Mouse (Mus musculus) neutrophil, adult 83 days (primary cell): ENCODE data around the gene Slc17a4. TPM values are rescaled to one million over a fixed set of nuclear protein-coding genes. Genes with fewer than 3 reads are reported as not detected.

Experiments used
- total RNA-seq, 2 experiments: library from RNA; stranded (reverse); gene quantifications; one replicate each; pipeline ENCODE4 v1.2.4; 2023

Slc17a4 gene
- total RNA-seq: not detected

DNA sequence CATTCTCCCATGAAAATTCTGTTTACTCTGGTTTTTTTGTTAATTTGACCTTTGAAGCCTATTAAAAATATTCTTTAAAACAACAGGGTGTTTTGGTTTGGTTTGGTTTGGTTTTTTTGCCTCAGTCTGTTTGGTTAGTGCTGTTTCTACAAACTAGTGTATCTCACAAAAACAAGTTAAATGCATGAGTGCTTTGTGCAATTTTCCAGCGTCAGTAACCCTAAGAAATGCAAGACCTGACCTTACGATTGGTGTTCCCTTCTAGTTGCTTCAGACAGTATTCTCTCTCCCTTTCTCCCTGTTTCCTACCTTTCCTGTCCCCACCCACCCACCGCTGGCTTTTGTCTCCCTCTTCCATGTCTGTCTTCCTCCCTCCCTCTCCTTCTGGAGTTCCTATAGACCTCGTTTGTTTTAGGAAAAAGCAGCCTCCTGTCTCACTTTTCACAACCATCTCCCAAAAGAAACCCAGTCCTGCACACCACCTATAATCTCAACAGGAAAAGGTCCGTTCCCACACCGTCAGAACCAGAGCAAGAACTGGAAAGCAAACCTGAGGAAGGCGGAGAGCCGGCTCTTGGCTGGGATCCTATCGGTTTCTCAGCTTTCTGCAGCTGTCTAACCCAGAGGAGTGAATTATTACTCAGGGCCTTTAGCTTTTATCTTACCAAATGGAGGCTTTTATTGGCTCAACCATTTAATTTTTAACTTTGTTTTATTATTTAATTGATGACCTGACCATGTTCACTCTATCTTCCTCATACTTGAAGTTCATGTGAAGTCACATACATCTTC lies at the start of gene Slc17a4:
Gene Slc17a4, minus strand, starts transcription at position 634 of the 792 bp plus-strand sequence.

DNA sequence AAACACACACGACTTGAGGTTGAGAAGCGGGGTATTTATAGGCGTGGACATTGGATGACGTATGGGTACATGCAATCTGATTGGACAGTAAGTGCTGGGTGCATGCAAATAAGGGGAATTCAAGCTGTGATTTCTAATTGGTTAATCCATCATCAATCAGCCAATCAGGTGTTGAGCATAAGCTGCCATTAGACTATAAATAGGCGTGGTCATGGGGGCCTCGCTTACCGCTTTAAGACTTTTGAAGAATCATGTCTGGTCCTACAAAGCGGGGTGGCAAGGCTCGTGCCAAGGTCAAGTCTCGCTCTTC lies 19.4 kb upstream of the Slc17a4 start, which contains the start of gene Hist1h2aa:
Gene Hist1h2aa, plus strand, starts transcription at position 252 of the 310 bp plus-strand sequence.

DNA sequence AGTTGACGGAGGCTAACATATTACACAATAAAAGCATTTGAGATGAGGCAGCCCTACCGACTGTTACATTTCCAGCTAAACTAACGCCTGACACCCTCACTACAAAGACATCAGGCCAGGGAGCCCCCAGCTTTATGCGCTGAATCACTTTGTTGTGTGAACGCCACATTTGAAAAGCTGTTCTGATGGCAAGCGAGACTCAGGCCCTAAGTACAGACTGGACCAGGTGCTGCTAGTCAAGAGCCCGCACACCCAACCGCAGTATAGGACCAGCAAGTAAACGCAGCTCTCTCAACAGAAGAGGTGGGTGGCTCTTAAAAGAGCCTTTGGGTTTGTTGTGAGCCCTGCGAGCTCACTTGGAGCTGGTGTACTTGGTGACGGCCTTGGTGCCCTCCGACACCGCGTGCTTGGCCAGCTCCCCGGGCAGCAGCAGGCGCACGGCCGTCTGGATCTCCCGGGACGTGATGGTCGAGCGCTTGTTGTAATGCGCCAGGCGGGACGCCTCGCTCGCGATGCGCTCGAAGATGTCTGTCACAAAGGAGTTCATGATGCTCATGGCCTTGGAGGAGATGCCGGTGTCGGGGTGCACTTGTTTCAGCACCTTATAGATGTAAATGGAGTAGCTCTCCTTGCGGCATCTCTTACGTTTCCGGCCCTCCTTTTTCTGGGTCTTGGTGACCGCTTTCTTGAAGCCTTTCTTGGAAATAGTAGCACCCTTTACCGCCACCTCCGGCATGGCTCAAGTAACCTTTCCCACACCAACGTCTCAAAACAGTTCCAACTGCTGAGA lies 18.8 kb upstream of the Slc17a4 start, which contains the start of gene Hist1h2ba:
Gene Hist1h2ba, minus strand, starts transcription at position 736 of the 790 bp plus-strand sequence.

DNA sequence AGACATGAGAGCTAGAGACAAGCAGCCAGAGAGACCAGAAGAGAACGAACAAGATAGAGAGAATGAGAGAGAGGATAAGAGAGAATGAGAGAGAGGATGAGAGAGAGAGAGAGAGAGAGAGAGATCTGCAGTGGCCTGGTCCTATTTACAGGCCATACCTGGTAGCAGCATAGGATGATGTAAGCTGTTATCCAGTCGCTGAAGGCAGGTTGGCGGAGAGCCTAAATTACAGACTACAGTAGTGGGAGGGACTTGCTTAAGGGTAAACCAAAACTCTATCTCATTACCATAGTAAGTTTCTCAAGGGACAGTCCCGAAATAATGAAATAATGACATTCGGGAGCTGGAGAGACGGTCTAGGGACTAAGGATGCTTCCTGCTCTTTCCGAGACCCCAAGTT lies 47.4 kb downstream of the Slc17a4 start, which contains the start of gene Slc17a1:
Gene Slc17a1, plus strand, starts transcription at position 346 of the 400 bp plus-strand sequence.

Other genes with a start within 250 kb of the Slc17a4 start
- 10 to 100 TPM; 59.5 to 67.1 TPM for gene Hist1h2ac, start 231.1 kb downstream of the Slc17a4 start, total RNA-seq
- gene Hist1h2bc, start 230.8 kb downstream of the Slc17a4 start, total RNA-seq: 100 to 1,000 TPM; 108 to 117 TPM
- gene Hist1h1t, start 219.2 kb downstream of the Slc17a4 start, total RNA-seq: 1 to 10 TPM; 2.5 to 2.9 TPM
- 100 to 1,000 TPM; 435 to 497 TPM for gene Hist1h4c, start 216.6 kb downstream of the Slc17a4 start, total RNA-seq
- gene Hfe, start 204.2 kb downstream of the Slc17a4 start, total RNA-seq: 1 to 10 TPM; 7.5 to 7.9 TPM
- 1,000 to 10,000 TPM; 1,583 to 1,684 TPM for gene Hist1h1c, start 176.2 kb downstream of the Slc17a4 start, total RNA-seq
- gene Hist1h3c, start 169.4 kb downstream of the Slc17a4 start, total RNA-seq: 100 to 1,000 TPM; 649 to 655 TPM
- 1,000 to 10,000 TPM in 1 of 2 experiments, 100 to 1,000 TPM in 1; 938 to 1,011 TPM for gene Hist1h2bb, start 168.3 kb downstream of the Slc17a4 start, total RNA-seq
- 1,000 to 10,000 TPM; 1,348 to 1,643 TPM for gene Hist1h2ab, start 163.9 kb downstream of the Slc17a4 start, total RNA-seq
- 1,000 to 10,000 TPM; 1,578 to 1,719 TPM for gene Hist1h3b, start 162.7 kb downstream of the Slc17a4 start, total RNA-seq
- gene Hist1h4b, start 158.0 kb downstream of the Slc17a4 start, total RNA-seq: 100 to 1,000 TPM; 697 to 823 TPM
- 100 to 1,000 TPM; 542 to 645 TPM for gene Hist1h4a, start 153.8 kb downstream of the Slc17a4 start, total RNA-seq
- 100 to 1,000 TPM; 941 to 991 TPM for gene Hist1h3a, start 152.6 kb downstream of the Slc17a4 start, total RNA-seq
- gene Hist1h1a, start 151.3 kb downstream of the Slc17a4 start, total RNA-seq: 100 to 1,000 TPM; 476 to 542 TPM
- not detected for gene Trim38, start 145.1 kb downstream of the Slc17a4 start, total RNA-seq
- not detected for gene Slc17a2, start 108.0 kb downstream of the Slc17a4 start, total RNA-seq
- gene Slc17a3, start 75.6 kb downstream of the Slc17a4 start, total RNA-seq: not detected
- gene Slc17a1, start 47.3 kb downstream of the Slc17a4 start, total RNA-seq: not detected
- gene Hist1h2ba, start 19.1 kb upstream of the Slc17a4 start, total RNA-seq: not detected
- not detected for gene Hist1h2aa, start 19.5 kb upstream of the Slc17a4 start, total RNA-seq
- not detected for gene Scgn, start 76.2 kb upstream of the Slc17a4 start, total RNA-seq